Mouse (Mus musculus): ENCODE measurements around the gene Sorcs3. TPM values are rescaled to one million over a fixed set of nuclear protein-coding genes. Genes with fewer than 3 reads are reported as not detected.

Sorcs3 gene
- polyA plus RNA-seq, 1 experiment from 2014 or later, result 15.2 TPM

DNA sequence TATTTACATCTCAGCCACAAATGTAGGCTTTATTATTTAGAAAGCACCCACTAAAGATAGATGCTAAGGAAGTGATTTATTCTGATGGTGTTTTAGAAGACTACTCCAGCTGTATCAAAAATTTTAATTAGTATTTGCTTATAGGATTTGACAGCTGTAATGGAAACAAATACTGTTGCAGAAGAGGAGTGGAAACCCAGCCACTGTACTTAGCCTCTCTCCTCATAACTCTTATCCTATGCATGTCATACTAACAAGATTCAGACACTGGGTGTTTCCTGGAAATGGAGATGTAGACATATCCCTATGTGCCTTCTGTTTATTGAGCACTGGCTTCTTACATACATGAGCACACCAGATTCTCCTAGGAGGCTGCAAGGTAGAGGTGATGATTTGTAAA, 338.5 kb downstream of the Sorcs3 start:
- Histone ChIP-seq H3K4me1 (ENCODE audit: control insufficient read depth, insufficient read depth, low read length) (no peaks in the 10 kb centered on the region), H3K9me3 (ENCODE audit: control insufficient read depth, low read length) (no peaks in the 10 kb centered on the region), H3K4me3 (replicated peaks; ENCODE audit: low read depth, low read length) (no peak overlapping the region), H3K27me3 (ENCODE audit: control insufficient read depth, insufficient read depth, low read length) (no peaks in the 10 kb centered on the region), H3K36me3 (ENCODE audit: control insufficient read depth, insufficient read depth, low read length) (no peaks in the 10 kb centered on the region), H3K9ac (replicated peaks; ENCODE audit: low read length) (no peak overlapping the region), H3K4me2 (ENCODE audit: low read length) (no peak overlapping the region), H3K27ac (replicated peaks; ENCODE audit: low read depth, low read length) (no peak overlapping the region)
- ATAC-seq (ENCODE audit: low FRiP score, low TSS enrichment) (no peak), DNase-seq (no peak)

DNA sequence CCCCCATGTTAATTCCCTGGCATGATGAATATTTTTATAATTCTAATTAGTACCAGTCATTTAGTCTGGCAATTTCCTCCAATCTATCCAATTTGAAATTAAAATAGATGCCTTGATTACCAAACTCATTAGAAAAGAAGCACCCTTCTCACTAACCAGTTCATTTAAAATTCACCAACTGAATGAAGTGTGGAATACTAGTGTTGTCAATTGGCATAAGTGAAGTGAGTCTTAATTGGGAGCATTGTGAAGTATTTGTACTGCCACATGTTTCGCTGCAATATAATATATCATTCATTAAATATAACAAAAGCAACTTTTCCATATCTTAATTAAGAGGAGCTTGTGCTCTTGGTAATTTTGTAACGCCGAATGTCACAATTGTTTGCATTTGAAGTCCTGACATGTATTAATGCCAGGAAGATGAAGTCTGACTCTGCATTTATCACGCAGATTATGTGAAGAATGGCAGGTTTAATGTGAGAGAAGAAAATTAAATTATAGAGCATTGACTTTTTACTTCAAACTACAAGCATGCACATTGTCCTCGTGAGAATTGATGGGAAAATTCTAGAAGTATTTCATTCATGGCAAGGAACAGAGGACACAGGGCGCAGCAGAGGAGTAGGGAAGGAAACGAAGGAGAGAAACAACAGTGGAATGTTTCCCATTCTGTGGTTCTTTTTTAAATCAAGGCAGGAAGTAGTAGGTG, 339.8 kb downstream of the Sorcs3 start:
- ATAC-seq (ENCODE audit: low FRiP score, low TSS enrichment), result no peak
- Histone ChIP-seq H3K4me1 (ENCODE audit: control insufficient read depth, insufficient read depth, low read length) (no peaks in the 10 kb centered on the region), H3K4me2 (ENCODE audit: low read length) (no peak overlapping the region), H3K9ac (replicated peaks; ENCODE audit: low read length) (no peak overlapping the region), H3K9me3 (ENCODE audit: control insufficient read depth, low read length) (no peaks in the 10 kb centered on the region), H3K36me3 (ENCODE audit: control insufficient read depth, insufficient read depth, low read length) (no peaks in the 10 kb centered on the region), H3K27ac (replicated peaks; ENCODE audit: low read depth, low read length) (no peak overlapping the region), H3K4me3 (replicated peaks; ENCODE audit: low read depth, low read length) (no peak overlapping the region), H3K27me3 (ENCODE audit: control insufficient read depth, insufficient read depth, low read length) (no peaks in the 10 kb centered on the region)
- 82% methylated on average over 7 of the region's 7 CpGs for WGBS
- DNase-seq, result no peak

DNA sequence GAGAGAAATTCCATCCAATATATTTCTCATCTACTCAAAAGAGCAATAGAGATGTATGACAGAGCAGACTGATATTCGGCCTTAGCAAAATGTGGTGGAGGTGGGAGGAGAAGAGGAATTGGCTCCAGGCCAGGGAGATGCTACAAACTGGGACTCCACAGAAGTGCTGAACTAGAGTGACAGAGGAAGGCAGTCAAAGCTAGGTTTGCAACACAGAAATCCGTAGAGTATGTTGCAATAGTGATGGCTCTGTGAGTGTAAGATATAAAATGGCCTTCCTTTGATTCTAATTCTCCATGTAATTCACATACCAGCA, 340.3 kb downstream of the Sorcs3 start:
- H3K9me3 ChIP-seq (ENCODE audit: control insufficient read depth, low read length), result no peaks in the 10 kb centered on the region
- H3K4me1 ChIP-seq (ENCODE audit: control insufficient read depth, insufficient read depth, low read length), result no peaks in the 10 kb centered on the region
- DNase-seq (no peak), ATAC-seq (ENCODE audit: low FRiP score, low TSS enrichment) (no peak)
- no peaks in the 10 kb centered on the region for H3K27me3 ChIP-seq (ENCODE audit: control insufficient read depth, insufficient read depth, low read length)
- 80% methylated on average over 2 of the region's 2 CpGs for WGBS
- H3K9ac ChIP-seq (replicated peaks; ENCODE audit: low read length), result no peak overlapping the region
- no peak overlapping the region for H3K4me2 ChIP-seq (ENCODE audit: low read length)
- no peak overlapping the region for H3K4me3 ChIP-seq (replicated peaks; ENCODE audit: low read depth, low read length)
- H3K36me3 ChIP-seq (ENCODE audit: control insufficient read depth, insufficient read depth, low read length), result no peaks in the 10 kb centered on the region
- H3K27ac ChIP-seq (replicated peaks; ENCODE audit: low read depth, low read length), result no peak overlapping the region

DNA sequence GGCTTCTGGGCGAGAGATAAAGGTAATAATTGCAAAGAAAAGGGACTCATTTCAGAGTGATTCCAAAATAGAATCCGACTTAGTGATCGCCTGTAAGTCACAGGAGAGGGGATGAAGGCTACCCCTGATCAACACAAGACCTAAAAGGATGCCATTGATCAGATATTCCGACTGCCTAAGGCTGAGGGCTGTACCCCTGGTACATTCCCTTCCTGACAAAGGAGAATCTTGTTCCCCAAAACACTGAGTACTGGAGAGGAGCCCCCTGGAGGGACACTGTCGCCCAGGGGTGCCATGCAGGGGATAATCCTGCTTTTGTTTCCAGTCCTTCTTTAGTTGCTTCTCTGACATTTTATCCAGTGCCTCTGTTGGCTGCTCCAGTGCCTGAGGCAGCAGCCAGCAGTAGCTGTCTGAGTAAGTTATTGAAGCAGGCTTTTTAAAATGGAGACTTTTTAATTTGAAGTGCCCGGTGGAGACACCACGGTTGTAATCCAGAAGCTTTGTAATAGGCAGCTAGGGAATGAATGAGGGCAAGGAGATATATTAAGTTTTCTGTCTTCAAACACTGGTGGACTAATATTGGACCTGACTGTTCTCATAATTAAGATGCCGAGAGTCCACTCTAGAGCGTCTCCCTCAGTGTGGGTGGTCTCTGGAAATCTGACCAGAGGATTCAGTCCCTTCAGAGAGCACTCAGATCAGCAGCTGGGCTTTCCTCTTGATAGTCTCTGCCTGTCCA, 342.5 kb downstream of the Sorcs3 start:
- no peaks in the 10 kb centered on the region for H3K27me3 ChIP-seq (ENCODE audit: control insufficient read depth, insufficient read depth, low read length)
- no peak overlapping the region for H3K4me3 ChIP-seq (replicated peaks; ENCODE audit: low read depth, low read length)
- DNase-seq (peak; percentile 60), ATAC-seq (ENCODE audit: low FRiP score, low TSS enrichment) (peak; percentile 34; the same call in 1 of the 2 replicates)
- no peak overlapping the region for H3K27ac ChIP-seq (replicated peaks; ENCODE audit: low read depth, low read length)
- H3K36me3 ChIP-seq (ENCODE audit: control insufficient read depth, insufficient read depth, low read length), result no peaks in the 10 kb centered on the region
- WGBS, result 15% methylated on average over 9 of the region's 9 CpGs
- H3K4me2 ChIP-seq (ENCODE audit: low read length), result no peak overlapping the region
- H3K9me3 ChIP-seq (ENCODE audit: control insufficient read depth, low read length), result no peaks in the 10 kb centered on the region
- no peaks in the 10 kb centered on the region for H3K4me1 ChIP-seq (ENCODE audit: control insufficient read depth, insufficient read depth, low read length)
- H3K9ac ChIP-seq (replicated peaks; ENCODE audit: low read length), result no peak overlapping the region

DNA sequence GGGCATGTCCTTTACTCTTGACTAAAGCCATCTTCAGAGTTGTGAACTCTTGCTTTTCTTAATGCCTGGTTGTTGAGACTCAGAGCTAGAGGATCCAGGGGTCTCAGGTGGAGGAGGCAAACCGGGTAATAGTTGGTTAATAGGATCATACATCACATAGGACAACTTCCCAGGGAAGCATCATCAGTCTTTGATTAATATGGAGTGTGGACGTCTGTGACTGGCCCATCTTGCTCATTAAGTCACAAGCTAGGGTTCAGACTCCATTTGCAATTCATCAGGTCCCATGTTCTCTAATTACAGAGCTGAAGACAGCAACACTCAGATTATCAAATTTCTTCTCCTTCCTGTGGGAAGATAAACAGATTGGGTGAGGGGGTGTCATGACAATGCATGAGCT, 353.6 kb downstream of the Sorcs3 start:
- WGBS, result 48% methylated on average over 2 of the region's 2 CpGs
- H3K4me3 ChIP-seq (replicated peaks; ENCODE audit: low read depth, low read length), result no peak overlapping the region
- H3K9me3 ChIP-seq (ENCODE audit: control insufficient read depth, low read length), result no peaks in the 10 kb centered on the region
- H3K4me2 ChIP-seq (ENCODE audit: low read length), result no peak overlapping the region
- no peaks in the 10 kb centered on the region for H3K36me3 ChIP-seq (ENCODE audit: control insufficient read depth, insufficient read depth, low read length)
- H3K4me1 ChIP-seq (ENCODE audit: control insufficient read depth, insufficient read depth, low read length), result no peaks in the 10 kb centered on the region
- no peak for DNase-seq
- H3K27me3 ChIP-seq (ENCODE audit: control insufficient read depth, insufficient read depth, low read length), result no peaks in the 10 kb centered on the region
- no peak overlapping the region for H3K9ac ChIP-seq (replicated peaks; ENCODE audit: low read length)
- no peak for ATAC-seq (ENCODE audit: low FRiP score, low TSS enrichment)
- no peak overlapping the region for H3K27ac ChIP-seq (replicated peaks; ENCODE audit: low read depth, low read length)

DNA sequence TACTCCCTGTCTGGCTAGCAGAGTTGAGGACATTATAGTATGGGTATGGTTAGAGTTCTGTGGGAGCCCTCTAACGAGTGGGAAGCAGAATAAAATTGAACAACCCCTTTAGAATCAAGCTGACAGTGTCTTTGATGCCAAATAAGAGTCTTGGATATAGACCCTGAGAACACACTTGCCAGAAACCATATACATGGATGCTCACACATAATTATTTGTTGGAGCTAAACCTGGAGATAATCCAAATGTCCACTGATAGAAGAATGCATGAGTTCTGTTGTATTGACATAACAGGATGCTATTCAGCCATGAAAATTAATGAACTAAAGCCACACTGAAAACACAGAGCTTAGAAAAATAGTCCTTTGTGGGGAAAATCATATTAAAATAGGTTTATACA, 369.9 kb downstream of the Sorcs3 start:
- no peak for ATAC-seq (ENCODE audit: low FRiP score, low TSS enrichment)
- no peaks in the 10 kb centered on the region for H3K9me3 ChIP-seq (ENCODE audit: control insufficient read depth, low read length)
- no peak overlapping the region for H3K4me2 ChIP-seq (ENCODE audit: low read length)
- no peak overlapping the region for H3K9ac ChIP-seq (replicated peaks; ENCODE audit: low read length)
- no peaks in the 10 kb centered on the region for H3K27me3 ChIP-seq (ENCODE audit: control insufficient read depth, insufficient read depth, low read length)
- H3K4me1 ChIP-seq (ENCODE audit: control insufficient read depth, insufficient read depth, low read length), result no peaks in the 10 kb centered on the region
- WGBS, result 50% methylated on average over 1 of the region's 1 CpGs
- no peak for DNase-seq
- H3K36me3 ChIP-seq (ENCODE audit: control insufficient read depth, insufficient read depth, low read length), result no peaks in the 10 kb centered on the region
- H3K27ac ChIP-seq (replicated peaks; ENCODE audit: low read depth, low read length), result no peak overlapping the region
- no peak overlapping the region for H3K4me3 ChIP-seq (replicated peaks; ENCODE audit: low read depth, low read length)

DNA sequence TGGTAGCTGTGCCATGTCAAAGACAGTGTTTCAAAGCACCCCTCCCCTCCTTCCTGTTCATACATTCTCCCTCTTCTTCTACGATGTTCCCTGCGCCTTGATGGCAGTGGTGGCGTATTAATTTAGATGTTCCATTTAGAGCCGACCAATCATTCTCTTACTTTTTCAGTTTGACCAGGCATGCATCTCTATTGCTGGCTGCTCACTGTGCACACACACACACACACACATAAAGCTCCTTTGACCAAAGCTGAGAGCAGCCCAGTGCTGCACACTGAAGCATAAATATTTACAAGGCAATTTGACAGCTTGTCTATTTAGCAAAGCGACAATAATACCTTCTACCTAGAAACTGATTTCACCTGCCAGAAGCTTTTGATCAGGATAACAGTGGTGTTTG, 371.3 kb downstream of the Sorcs3 start:
- H3K27ac ChIP-seq (replicated peaks; ENCODE audit: low read depth, low read length), result no peak overlapping the region
- no peaks in the 10 kb centered on the region for H3K36me3 ChIP-seq (ENCODE audit: control insufficient read depth, insufficient read depth, low read length)
- H3K4me2 ChIP-seq (ENCODE audit: low read length), result no peak overlapping the region
- no peak overlapping the region for H3K9ac ChIP-seq (replicated peaks; ENCODE audit: low read length)
- H3K4me3 ChIP-seq (replicated peaks; ENCODE audit: low read depth, low read length), result no peak overlapping the region
- H3K9me3 ChIP-seq (ENCODE audit: control insufficient read depth, low read length), result no peaks in the 10 kb centered on the region
- WGBS, result 58% methylated on average over 5 of the region's 5 CpGs
- no peaks in the 10 kb centered on the region for H3K27me3 ChIP-seq (ENCODE audit: control insufficient read depth, insufficient read depth, low read length)
- H3K4me1 ChIP-seq (ENCODE audit: control insufficient read depth, insufficient read depth, low read length), result no peaks in the 10 kb centered on the region
- DNase-seq (peak; percentile 18), ATAC-seq (ENCODE audit: low FRiP score, low TSS enrichment) (no peak)

DNA sequence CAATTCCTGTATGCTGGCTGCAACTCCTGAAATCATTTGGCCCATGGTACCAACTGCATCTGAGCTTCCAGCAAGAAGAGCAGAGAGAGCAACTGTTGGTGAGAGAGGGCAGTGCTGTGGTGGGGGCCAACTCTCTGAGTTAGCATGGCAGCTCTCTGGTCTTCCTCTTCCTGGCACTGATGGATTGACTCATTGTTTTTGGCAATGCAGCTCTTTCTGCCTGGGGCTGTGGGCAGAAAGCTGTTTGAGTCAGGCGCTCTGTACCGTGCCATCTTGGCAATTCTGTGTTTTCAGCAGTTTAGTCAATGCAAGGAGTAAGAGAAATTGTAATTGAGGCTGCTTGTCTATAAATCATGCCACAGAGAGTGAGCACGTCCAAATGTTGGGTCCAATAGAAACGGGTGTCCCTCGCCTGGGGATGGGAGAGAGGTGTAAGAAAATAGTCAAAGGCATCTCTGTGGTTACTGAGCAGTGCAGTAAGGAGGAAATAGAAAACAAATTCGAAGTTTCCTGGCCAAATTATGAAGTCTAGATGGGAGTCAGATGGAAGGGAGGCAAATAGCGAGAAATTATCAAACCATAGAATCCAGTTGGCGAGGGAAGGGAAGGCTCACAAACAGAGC, 379.2 kb downstream of the Sorcs3 start:
- ATAC-seq (ENCODE audit: low FRiP score, low TSS enrichment) (no peak), DNase-seq (no peak)
- H3K27me3 ChIP-seq (ENCODE audit: control insufficient read depth, insufficient read depth, low read length), result no peaks in the 10 kb centered on the region
- no peak overlapping the region for H3K4me3 ChIP-seq (replicated peaks; ENCODE audit: low read depth, low read length)
- H3K36me3 ChIP-seq (ENCODE audit: control insufficient read depth, insufficient read depth, low read length), result no peaks in the 10 kb centered on the region
- no peaks in the 10 kb centered on the region for H3K9me3 ChIP-seq (ENCODE audit: control insufficient read depth, low read length)
- H3K4me1 ChIP-seq (ENCODE audit: control insufficient read depth, insufficient read depth, low read length), result no peaks in the 10 kb centered on the region
- H3K4me2 ChIP-seq (ENCODE audit: low read length), result no peak overlapping the region
- no peak overlapping the region for H3K9ac ChIP-seq (replicated peaks; ENCODE audit: low read length)
- 85% methylated on average over 8 of the region's 8 CpGs for WGBS
- H3K27ac ChIP-seq (replicated peaks; ENCODE audit: low read depth, low read length), result no peak overlapping the region

DNA sequence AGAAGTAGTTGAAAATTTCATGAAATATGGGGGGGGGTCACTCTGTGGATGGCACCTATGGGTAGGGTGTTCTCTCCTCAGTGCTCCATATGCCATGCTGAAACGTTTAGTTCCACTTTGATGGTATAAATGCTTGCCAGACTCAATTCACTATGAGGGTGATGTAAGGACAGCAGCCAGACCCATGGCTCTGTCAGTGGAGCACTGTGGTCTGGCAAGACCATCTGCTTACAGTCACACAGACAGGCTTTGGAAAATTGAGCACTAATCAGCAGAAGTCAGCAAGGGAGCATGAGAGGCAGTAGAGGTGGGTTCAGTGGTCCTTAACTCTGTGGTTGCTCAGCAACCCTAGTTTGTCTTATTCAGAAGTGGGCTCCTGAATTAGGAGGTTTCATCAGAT, 411.1 kb downstream of the Sorcs3 start:
- 68% methylated on average over 1 of the region's 1 CpGs for WGBS
- H3K36me3 ChIP-seq (ENCODE audit: control insufficient read depth, insufficient read depth, low read length), result no peaks in the 10 kb centered on the region

More for the DNA sequence above, 411.1 kb downstream of the Sorcs3 start:
- no peak for ATAC-seq (ENCODE audit: low FRiP score, low TSS enrichment)
- Histone ChIP-seq H3K9me3 (ENCODE audit: control insufficient read depth, low read length) (no peaks in the 10 kb centered on the region), H3K4me2 (ENCODE audit: low read length) (no peak overlapping the region), H3K4me3 (replicated peaks; ENCODE audit: low read depth, low read length) (no peak overlapping the region), H3K4me1 (ENCODE audit: control insufficient read depth, insufficient read depth, low read length) (no peaks in the 10 kb centered on the region), H3K9ac (replicated peaks; ENCODE audit: low read length) (no peak overlapping the region), H3K27ac (replicated peaks; ENCODE audit: low read depth, low read length) (no peak overlapping the region), H3K27me3 (ENCODE audit: control insufficient read depth, insufficient read depth, low read length) (no peaks in the 10 kb centered on the region)
- no peak for DNase-seq

Measured in midbrain, embryonic 14.5 days (tissue).